Mouse (Mus musculus) T-helper 17 cell (primary cell): ENCODE results near the gene Ttc16.

Source experiments
- in situ Hi-C, 2 experiments: fragments of 300-600 bp; cut with MboI, MseI; formaldehyde crosslinking; loops; 1 replicate in 1 of 2; 2 replicates in 1 of 2; pipeline ENCODE4 v1.15.1; 2025; ENCODE audit warnings: high pct_unique_total_duplicates in 2 of 2

The Ttc16 gene

DNA sequence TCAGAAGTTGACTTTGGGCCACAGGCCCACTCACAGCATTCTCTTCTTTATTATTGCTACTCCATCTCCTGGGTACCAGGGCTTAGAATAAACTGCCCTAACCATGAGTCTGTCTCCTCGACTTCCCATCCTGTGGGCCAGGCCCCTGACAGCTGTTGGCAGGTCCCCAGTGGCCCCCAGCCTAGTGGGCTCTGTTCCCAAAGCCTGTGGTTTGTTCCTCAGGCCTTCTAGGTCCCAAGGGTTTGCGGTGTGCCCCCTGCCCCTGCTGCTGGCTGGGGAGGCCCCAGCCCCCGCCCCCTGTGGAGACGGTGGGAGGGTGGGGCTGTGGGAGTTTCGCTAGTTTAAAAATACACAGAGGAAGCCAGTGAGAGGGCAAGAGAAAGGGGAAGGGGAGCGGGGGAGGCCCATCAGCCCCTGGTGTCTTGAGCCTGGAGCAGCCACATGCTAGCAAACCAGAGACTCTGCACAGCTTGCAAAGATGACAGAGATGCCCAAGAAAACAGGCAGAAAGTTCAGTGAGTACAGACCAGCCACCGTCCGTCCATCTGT, 54.7 kb downstream of the Ttc16 start, which contains the start of gene Sh2d3c:
Gene Sh2d3c, plus strand, starts transcription at position 375 of the 549 bp plus-strand sequence.
- in situ Hi-C loops, result loop anchor here in 1 of 2 experiments (10.0 kb wide), 1 partner anchor 666 kb away; no protein-coding TSS in a partner anchor

DNA sequence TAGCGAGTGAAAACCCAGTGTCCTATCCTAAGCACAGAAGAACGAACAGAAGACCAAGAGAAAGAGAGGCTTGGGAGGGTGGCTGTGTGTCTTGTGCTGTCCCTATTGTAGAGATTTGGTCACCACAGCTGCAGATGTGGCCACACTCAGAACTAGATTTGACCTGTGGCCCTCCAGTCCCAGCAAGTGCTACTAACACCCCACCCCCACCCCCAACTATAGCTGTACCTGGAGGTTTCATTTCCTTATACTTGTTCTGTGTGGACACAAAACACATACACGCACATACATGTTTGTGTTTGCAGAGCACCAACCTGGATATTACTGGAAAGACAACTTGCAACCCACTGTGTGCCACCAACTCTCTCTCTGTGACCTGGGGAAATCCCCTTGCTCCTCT, 55.4 kb downstream of the Ttc16 start:
- in situ Hi-C loops, result loop anchor here in 1 of 2 experiments (10.0 kb wide), 1 partner anchor 665 kb away; no protein-coding TSS in a partner anchor

DNA sequence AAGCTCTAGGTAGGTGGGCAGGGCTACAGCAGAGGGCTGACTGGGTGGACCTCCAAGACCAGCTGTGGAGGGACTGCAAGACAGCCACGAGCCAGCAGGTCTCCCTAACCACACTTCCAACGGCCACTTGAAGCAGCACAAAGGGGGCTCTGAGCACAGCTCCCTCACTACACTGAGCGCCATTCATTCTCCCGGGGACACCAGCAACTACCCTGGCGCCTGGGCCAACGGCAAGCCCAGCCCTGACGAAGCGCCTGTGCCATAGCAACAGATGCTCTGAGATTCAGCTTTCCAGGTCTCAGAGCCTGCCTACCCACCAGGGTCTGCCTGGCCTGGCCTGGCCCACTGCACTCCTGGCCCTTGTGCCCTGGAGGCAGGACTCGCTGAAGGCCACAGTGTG, 56.7 kb downstream of the Ttc16 start:
- in situ Hi-C loops, result loop anchor here in 1 of 2 experiments (10.0 kb wide), 1 partner anchor 894 kb away; no protein-coding TSS in a partner anchor

DNA sequence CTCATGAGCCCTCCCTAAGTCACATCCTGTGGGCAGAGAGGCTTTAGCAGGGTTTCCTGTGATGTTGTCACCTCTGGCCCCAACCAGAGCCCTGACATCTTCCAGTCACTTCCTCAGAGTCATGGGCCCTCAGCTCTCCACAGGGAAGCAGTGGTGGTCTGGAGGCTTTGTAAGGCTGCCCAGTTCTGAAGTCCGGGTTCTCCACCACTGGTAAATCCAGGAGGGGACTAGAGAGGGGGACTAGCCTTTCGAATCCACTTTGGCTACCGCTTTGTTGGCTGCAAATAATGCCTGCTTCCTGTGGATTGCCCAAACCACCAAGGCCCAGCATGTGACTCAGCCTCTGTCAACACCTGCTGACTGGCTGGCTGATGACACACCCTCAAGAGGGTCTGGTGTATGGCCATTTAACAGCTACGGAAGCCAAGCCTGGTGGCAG, 60.4 kb downstream of the Ttc16 start:
- in situ Hi-C loops, result loop anchor here (5.0 to 10.0 kb wide), 3 partner anchors 32 to 890 kb away; partner anchors contain the start of gene Tor2a (in 1 of the 2)

DNA sequence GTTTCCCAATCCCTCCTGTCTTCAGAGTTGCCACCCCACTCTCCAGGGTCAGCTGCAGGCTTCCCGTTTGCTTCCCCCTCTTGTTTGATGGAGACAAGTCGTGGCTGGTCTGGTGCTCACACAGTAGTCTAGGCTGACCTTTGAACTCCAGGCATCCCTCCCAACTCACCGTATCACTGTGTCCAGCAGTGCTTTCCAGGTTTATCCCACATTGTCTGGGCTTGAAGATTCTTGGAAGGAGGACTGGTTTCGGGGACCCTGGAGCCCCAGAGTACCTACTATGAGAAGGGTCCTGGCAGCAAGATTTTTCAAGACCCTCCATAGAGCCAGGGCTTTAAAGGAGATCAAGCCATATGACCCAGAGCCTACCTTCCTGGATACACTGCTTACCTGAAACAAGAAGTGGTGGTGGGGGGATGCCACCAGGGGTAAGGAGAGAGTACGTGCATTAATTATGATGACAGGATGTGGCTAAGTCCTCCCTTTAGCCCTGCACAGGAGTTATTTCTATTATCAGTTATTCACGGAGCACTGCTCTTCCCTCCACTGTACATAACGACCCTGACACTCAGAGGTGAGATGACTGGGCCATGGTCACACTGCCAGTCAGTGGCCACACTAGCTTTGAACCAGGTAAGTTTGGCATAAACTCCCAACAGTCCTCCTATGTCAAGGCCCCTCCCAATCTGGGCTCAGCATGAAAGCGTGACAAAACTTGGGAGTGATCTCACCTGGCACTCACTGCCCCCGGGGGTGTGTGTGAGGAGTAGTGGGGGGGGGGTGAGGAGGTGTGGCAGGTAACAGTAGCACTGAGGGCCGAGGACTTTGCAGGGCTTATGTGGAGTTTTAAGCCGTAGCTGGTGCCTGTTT, 61.1 kb downstream of the Ttc16 start:
- in situ Hi-C loops, result loop anchor here (5.0 to 10.0 kb wide), 3 partner anchors 33 to 890 kb away; partner anchors contain the start of gene Tor2a (in 1 of the 2)

DNA sequence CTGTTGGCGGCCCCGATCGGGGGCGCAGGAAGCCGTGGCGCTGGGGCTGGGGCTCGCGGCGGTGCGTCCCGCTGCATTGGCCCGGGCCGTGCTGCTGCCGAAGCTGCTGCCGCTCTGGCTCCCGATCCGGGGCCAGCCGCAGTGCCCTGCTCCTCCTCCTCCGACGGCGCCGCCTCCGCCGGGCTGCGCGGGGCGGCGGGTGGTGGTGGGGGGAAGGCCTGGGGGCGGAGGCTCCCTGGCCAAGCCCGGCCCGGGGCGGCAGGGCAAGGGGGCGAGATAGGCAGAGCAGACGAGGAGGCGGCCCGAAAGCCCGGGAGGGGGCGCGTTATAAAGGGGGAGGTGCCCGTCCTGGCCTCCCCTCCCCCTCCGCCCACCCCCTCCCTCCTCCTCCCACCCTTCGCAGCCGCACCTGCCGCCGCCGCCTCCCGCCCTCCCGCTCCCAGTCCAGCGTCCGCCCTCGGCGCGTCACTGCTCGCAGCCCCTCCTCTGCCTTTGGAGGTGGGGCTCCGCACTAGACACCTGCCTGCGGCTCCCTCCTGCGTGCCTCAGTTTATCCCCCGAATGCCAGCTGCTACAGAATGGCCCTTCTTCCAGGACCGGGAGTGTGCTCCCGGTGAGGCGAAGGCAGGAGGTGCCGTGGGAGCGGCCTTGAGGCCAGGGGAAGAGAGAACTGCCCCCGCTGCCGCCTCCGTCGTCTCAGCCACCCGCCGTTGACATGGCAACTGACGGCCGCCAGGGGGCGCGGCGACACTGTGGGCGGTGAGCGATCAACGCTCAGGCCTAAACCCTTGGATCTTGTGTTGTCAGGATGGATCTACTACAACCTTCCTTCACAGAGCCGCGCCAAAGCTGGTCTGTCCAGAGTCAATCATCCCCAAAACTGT, 62.3 kb downstream of the Ttc16 start, which contains the start of gene Cdk9:
Gene Cdk9, minus strand, starts transcription at position 143 of the 884 bp plus-strand sequence.
- in situ Hi-C loops, result loop anchor here (5.0 to 10.0 kb wide), 3 partner anchors 34 to 888 kb away; partner anchors contain the start of gene Tor2a (in 1 of the 2)

DNA sequence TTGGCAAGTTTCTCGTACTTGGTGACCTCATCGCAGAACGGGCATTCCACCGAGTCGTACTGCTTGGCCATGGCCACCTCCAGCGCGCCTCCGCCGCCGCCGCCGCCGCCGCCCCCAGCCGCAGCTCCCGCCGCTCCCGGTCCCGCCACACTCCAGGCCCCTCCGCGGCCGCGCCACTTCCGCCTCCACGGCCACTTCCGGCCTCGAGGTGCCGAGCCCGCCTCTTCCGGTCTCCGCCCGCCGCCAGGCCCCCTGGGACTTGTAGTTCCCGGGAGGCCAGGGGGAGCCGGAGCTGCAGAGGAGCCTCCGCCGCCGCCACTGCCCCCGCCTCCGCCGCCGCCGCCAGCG, 62.9 kb downstream of the Ttc16 start:
- in situ Hi-C loops, result loop anchor here (5.0 to 10.0 kb wide), 3 partner anchors 35 to 888 kb away; partner anchors contain the start of gene Tor2a (in 1 of the 2)

DNA sequence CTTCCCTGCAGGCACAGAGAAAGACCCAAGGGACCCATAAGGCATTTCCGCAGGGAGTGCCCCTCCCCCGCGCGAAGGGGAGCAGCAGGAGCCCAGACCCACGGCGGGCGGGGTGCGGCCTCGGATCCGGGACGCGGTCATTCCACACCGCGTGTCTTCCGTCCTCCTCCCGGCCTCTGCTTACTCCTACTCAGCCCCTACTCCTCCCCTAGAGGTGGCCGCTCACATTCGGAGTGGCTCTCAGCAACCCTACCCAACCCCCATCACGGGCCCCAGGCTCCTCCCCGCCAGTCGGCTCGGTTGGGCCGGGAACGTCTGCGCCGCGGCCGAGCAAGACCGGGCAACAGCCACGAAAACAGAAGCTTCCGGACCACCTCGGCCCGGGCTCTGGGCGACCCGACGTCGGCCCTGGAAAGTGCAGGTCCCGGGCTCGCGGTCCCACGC, 63.3 kb downstream of the Ttc16 start:
- in situ Hi-C loops, result loop anchor here (5.0 to 10.0 kb wide), 3 partner anchors 35 to 887 kb away; partner anchors contain the start of gene Tor2a (in 1 of the 2)

DNA sequence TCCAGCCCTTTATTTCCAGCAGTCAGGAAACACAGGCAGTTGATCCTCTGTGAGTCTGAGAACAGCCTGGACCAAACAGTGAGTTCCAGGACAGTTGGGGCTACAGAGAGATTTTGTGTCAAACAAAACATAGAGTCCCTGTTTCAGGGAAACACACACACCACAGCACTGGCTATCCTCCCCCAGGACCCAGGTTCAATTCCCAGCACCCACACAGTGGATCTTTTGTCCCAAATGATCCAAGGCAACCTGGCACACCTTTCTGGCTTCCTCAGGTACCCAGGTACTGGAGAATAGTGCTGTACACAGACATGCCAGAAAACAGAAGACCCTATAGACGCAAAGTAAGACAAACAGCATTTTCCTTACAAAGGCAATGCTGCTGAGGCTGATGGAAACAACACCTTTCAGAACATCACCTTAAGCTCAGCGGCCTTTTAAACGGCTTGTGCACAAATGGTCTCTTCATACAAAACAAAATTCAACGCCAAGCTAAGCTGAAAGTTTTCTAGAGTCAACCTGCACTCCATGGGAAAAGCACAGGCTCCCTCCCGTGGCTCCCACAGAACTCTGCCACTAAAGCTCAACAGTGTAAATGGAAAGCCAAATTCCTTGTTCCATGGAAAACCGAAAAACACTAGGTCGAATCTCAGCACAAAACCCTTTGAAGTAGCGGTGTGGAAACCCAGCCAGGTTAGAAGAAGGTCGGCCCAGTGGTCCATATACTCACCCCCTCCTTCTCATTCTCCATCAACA, 64.0 kb downstream of the Ttc16 start:
- in situ Hi-C loops, result loop anchor here (5.0 to 10.0 kb wide), 3 partner anchors 36 to 887 kb away; partner anchors contain the start of gene Tor2a (in 1 of the 2)

DNA sequence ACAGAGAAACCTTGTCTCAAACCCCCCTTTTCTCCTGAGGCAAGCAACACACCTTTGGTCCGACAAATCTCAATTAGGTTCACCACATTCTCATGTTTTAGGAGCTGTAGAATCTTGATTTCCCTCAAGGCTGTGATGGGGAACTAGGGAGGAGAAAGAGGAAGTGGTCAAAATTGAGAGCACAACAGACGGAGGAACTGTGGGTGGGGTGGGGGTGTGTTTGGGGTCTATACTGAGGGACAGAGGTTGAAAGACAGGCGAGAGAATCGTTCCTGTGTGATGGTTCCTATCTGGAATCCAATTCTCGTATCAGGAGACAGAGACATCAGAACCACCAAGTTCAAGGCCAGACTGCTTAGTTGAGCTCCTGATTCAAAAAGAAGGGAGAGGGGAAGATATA, 65.0 kb downstream of the Ttc16 start:
- in situ Hi-C loops, result loop anchor here (5.0 to 10.0 kb wide), 3 partner anchors 37 to 886 kb away; partner anchors contain the start of gene Tor2a (in 1 of the 2)

DNA sequence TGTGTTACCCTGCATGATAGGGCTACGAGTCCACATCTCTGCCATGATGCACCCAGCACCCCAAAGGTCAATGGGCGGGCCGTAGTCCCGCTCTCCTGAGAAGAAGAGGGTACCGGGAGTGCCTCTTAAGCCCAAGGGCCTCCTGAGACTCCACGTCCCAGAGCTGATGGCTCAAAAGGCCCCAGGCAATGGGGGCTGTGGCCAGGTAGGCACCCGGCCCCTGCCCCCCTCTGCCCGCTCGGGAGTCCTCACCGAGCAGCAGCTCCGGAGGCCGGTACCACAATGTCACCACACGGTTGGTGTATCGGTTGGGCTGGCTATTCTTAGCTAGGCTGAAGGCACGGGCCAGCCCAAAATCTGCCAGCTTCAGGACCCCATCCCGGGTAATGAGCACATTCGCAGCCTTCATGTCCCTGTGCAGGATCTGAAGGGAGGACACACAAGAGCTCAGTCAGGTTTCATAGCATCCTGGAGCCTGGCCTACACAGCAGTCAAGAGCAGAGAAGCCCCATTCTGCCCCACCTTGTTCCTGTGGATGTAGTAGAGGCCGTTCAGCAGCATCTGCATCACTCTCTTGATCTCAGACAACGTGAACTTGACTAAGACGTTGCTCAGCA, 65.8 kb downstream of the Ttc16 start:
- in situ Hi-C loops, result loop anchor here (5.0 to 10.0 kb wide), 3 partner anchors 38 to 885 kb away; partner anchors contain the start of gene Tor2a (in 1 of the 2)

DNA sequence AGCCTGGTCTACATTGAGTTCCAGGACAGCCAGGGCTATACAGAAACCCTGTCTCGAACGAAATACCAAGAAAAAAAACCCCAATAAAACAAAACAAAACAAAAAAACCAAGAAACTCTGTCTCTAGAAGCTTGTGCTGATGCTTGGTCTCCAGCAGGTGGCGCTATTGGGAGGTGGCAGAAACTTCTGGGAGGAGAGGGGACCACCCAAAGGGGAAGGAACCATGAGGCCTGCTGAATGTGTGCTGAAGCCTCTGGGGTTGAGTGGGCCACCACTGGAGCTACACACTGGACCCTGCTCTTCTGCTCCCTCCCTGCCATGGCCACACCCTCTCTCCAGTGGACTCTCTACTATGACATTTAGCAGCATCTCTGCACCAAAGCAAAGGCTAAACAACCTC, 66.8 kb downstream of the Ttc16 start:
- in situ Hi-C loops, result no loop called here
